17 mouse cellular contexts compared by ENCODE assay signal in the genomic region with DNA sequence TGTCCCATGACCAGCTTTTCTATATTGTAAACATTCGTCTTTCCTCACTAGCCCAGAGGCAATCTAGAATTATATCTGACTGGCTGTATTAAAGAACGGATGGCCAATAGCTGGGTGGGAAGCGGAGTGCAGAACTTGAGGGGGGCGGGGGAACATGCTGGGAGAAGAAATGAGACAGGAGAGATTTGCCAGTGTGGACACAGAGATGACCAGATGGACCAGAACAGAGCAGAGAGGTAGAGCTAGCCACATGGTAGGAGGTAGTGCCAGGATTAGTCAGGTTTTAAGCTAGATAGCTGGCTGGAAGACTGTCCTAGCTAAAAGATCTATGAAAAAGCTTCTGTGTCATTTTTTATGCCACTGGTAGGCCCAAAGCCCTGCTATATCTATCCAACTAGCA. TPM values are rescaled to one million over a fixed set of nuclear protein-coding genes. Genes with fewer than 3 reads are reported as not detected.
"Had no signal": no experiment of that assay in that cellular context is flagged by ENCODE, and none has a peak within 500 bp of the region (broad histone marks: within the 10 kb centered on the region; RNA-seq: fewer than 3 reads in every experiment).

No protein-coding gene starts in this region.

- DNase-seq: kidney, postnatal 25 days; lung, embryonic 14.5 days; lung, postnatal 10 days; lung, postnatal 4 days; midbrain, embryonic 14.5 days; right cerebral cortex, postnatal 14 days; thymus, adult 2 months; thymus, postnatal 25 days had no signal

- H3K27ac ChIP-seq: limb, embryonic 15.5 days; liver, embryonic 12.5 days; midbrain, embryonic 10.5 days; neural tube, embryonic 15.5 days; stomach, embryonic 15.5 days had no signal

- H3K4me3 ChIP-seq: limb, embryonic 15.5 days; liver, embryonic 12.5 days; midbrain, embryonic 10.5 days; myocyte; neural tube, embryonic 15.5 days; stomach, embryonic 15.5 days had no signal

RNA-seq across cellular contexts. Expression of gene Dpep2nb, which starts 3.9 kb away (rescaled TPM):
- total RNA-seq: layer of hippocampus, postnatal 25 days; left cerebral cortex, postnatal 25 days had no signal

RNA-seq across cellular contexts. Expression of gene Dpep3, which starts 22.7 kb away (rescaled TPM):
- total RNA-seq: layer of hippocampus, postnatal 25 days; left cerebral cortex, postnatal 25 days; megakaryocyte, adult 5-6 weeks had no signal
